Mouse (Mus musculus) spleen, adult 2 months (tissue): ENCODE measurements around the gene Sgip1.

Experiments
- CTCF ChIP-seq: fragments of 200-500 bp; IDR thresholded peaks from 2 replicates; pipeline ENCODE4 v1.5.1; 2011; ENCODE audit warnings: mild to moderate bottlenecking, inconsistent platforms; ENCODE audit not compliant: insufficient read depth, insufficient read length, insufficient replicate concordance; ENCODE audit errors: extremely low read depth
- POLR2A ChIP-seq: fragments of 200-500 bp; IDR thresholded peaks from 2 replicates; pipeline ENCODE4 v1.6.1; 2011; ENCODE audit warnings: low read depth, low read length, inconsistent platforms

- TF ChIP-seq CTCF (no peak), POLR2A (no peak)
Observed at GRCm38 (mm10) chr4:102886459-102886858, 145.4 kb downstream of the Sgip1 start.
